Mouse (Mus musculus) hindbrain, embryonic 12.5 days (tissue): ENCODE results near the gene Rbm25. TPM values are rescaled to one million over a fixed set of nuclear protein-coding genes. Genes with fewer than 3 reads are reported as not detected.

Experiments used
- ATAC-seq: fragments of 200-750 bp; cut with Nextera tagmentation; 2 replicates; pipeline ENCODE4 v1.8.0; 2017; ENCODE audit warnings: moderate TSS enrichment; ENCODE audit not compliant: low FRiP score
- H3K27ac ChIP-seq: fragments of 300-500 bp; sonication (generic); 2 replicates; pipeline ENCODE4 v1.5.1; 2016; ENCODE audit warnings: mild to moderate bottlenecking
- H3K27me3 ChIP-seq: fragments of 300-500 bp; sonication (generic); 2 replicates; pipeline ENCODE4 v1.6.1; 2016; ENCODE audit warnings: mild to moderate bottlenecking
- H3K36me3 ChIP-seq: fragments of 300-500 bp; sonication (generic); 2 replicates; pipeline ENCODE4 v1.6.1; 2016; ENCODE audit warnings: mild to moderate bottlenecking
- H3K4me1 ChIP-seq: fragments of 300-500 bp; sonication (generic); 2 replicates; pipeline ENCODE4 v1.6.1; 2016
- H3K4me2 ChIP-seq: fragments of 300-500 bp; sonication (generic); replicated peaks from 2 replicates; pipeline ENCODE4 v1.6.1; 2016; ENCODE audit warnings: mild to moderate bottlenecking
- H3K4me3 ChIP-seq: fragments of 300-500 bp; sonication (generic); 2 replicates; pipeline ENCODE4 v1.5.1; 2016; ENCODE audit warnings: mild to moderate bottlenecking
- H3K9ac ChIP-seq: fragments of 300-500 bp; sonication (generic); 2 replicates; pipeline ENCODE4 v1.6.1; 2016; ENCODE audit warnings: mild to moderate bottlenecking, moderate library complexity
- H3K9me3 ChIP-seq: fragments of 300-500 bp; sonication (generic); replicated peaks from 2 replicates; pipeline ENCODE4 v1.6.1; 2016; ENCODE audit warnings: mild to moderate bottlenecking
- WGBS: fragments of 180-500 bp; shearing (Covaris S2); methylation state at CpG from one replicate; pipeline ENCODE4 v1.1.7; 2016; 5-methylcytosine and 5-hydroxymethylcytosine counted together
- polyA plus RNA-seq: library from polyadenylated mRNA; unstranded; fragments of >200 nt; fragmentation: Nextera tagmentation; extraction: Ambion mirVana; gene quantifications from 2 replicates; pipeline ENCODE4 v1.2.1, GENCODE M21; 2016

The Rbm25 gene
- polyA plus RNA-seq, 1 experiment from 2014 or later = 286 TPM

GRCm38 (mm10) chr12:83713749-83714148, 82.7 kb downstream of the Rbm25 start:
- Histone ChIP-seq H3K27me3 (no peaks in the 10 kb centered on the region), H3K9me3 (no peaks in the 10 kb centered on the region), H3K36me3 (peaks cover 66% of the 10 kb centered on the region), H3K27ac (no peak overlapping the region), H3K4me3 (no peak overlapping the region), H3K4me1 (no peaks in the 10 kb centered on the region), H3K4me2 (no peak overlapping the region), H3K9ac (no peak overlapping the region)
- WGBS = 59% methylated on average over 2 of the region's 2 CpGs
- no peak for ATAC-seq

GRCm38 (mm10) chr12:83716416-83717184, 85.6 kb downstream of the Rbm25 start:
- H3K36me3 ChIP-seq = peaks cover 74% of the 10 kb centered on the region
- 87% methylated on average over 15 of the region's 15 CpGs for WGBS
- no peaks in the 10 kb centered on the region for H3K27me3 ChIP-seq
- no peaks in the 10 kb centered on the region for H3K4me1 ChIP-seq
- no peaks in the 10 kb centered on the region for H3K9me3 ChIP-seq
- no peak for ATAC-seq
- H3K27ac ChIP-seq = no peak overlapping the region
- H3K4me2 ChIP-seq = no peak overlapping the region
- no peak overlapping the region for H3K9ac ChIP-seq
- H3K4me3 ChIP-seq = no peak overlapping the region

GRCm38 (mm10) chr12:83719431-83719830, 88.4 kb downstream of the Rbm25 start:
- WGBS = 94% methylated on average over 1 of the region's 1 CpGs
- Histone ChIP-seq H3K9ac (no peak overlapping the region), H3K4me2 (no peak overlapping the region), H3K4me3 (no peak overlapping the region), H3K9me3 (no peaks in the 10 kb centered on the region), H3K27ac (no peak overlapping the region), H3K27me3 (no peaks in the 10 kb centered on the region), H3K36me3 (peaks cover 61% of the 10 kb centered on the region), H3K4me1 (no peaks in the 10 kb centered on the region)
- ATAC-seq = no peak

- H3K27ac ChIP-seq = no peak overlapping the region
- H3K4me2 ChIP-seq = no peak overlapping the region
- no peaks in the 10 kb centered on the region for H3K27me3 ChIP-seq
- WGBS = 79% methylated on average over 6 of the region's 6 CpGs
- H3K4me1 ChIP-seq = no peaks in the 10 kb centered on the region
- H3K36me3 ChIP-seq = peaks cover 61% of the 10 kb centered on the region
- H3K4me3 ChIP-seq = no peak overlapping the region
- no peaks in the 10 kb centered on the region for H3K9me3 ChIP-seq
- ATAC-seq = no peak
- no peak overlapping the region for H3K9ac ChIP-seq
Observed at GRCm38 (mm10) chr12:83721281-83721680, 90.2 kb downstream of the Rbm25 start.

- Histone ChIP-seq H3K27me3 (no peaks in the 10 kb centered on the region), H3K9ac (no peak overlapping the region), H3K4me1 (no peaks in the 10 kb centered on the region), H3K9me3 (no peaks in the 10 kb centered on the region), H3K4me3 (no peak overlapping the region), H3K36me3 (peaks cover 57% of the 10 kb centered on the region), H3K4me2 (no peak overlapping the region), H3K27ac (no peak overlapping the region)
- 80% methylated on average over 3 of the region's 3 CpGs for WGBS
- no peak for ATAC-seq
Observed at GRCm38 (mm10) chr12:83723037-83723436, 92.0 kb downstream of the Rbm25 start.

- H3K4me1 ChIP-seq = no peaks in the 10 kb centered on the region
- no peak for ATAC-seq
- no peaks in the 10 kb centered on the region for H3K27me3 ChIP-seq
- H3K36me3 ChIP-seq = peaks cover 71% of the 10 kb centered on the region
- H3K9ac ChIP-seq = no peak overlapping the region
- H3K4me3 ChIP-seq = no peak overlapping the region
- WGBS = 93% methylated on average over 12 of the region's 12 CpGs
- no peaks in the 10 kb centered on the region for H3K9me3 ChIP-seq
- H3K4me2 ChIP-seq = no peak overlapping the region
- H3K27ac ChIP-seq = no peak overlapping the region
Observed at GRCm38 (mm10) chr12:83726510-83727308, 95.7 kb downstream of the Rbm25 start.

GRCm38 (mm10) chr12:83732225-83732624, 101.2 kb downstream of the Rbm25 start:
- Histone ChIP-seq H3K27me3 (no peaks in the 10 kb centered on the region), H3K9me3 (no peaks in the 10 kb centered on the region), H3K4me1 (no peaks in the 10 kb centered on the region), H3K4me3 (no peak overlapping the region), H3K4me2 (no peak overlapping the region), H3K36me3 (peaks cover 89% of the 10 kb centered on the region), H3K9ac (no peak overlapping the region), H3K27ac (no peak overlapping the region)
- ATAC-seq = no peak
- WGBS = 92% methylated on average over 5 of the region's 5 CpGs

Other genes with a start within 250 kb of the Rbm25 start
- 18.0 and 21.6 TPM in 2 replicates for gene Dpf3, start 143.5 kb upstream of the Rbm25 start, polyA plus RNA-seq
- gene Dcaf4, start 110.8 kb upstream of the Rbm25 start, polyA plus RNA-seq = 28.2 and 29.9 TPM in 2 replicates
- gene Zfyve1, start 34.0 kb upstream of the Rbm25 start, polyA plus RNA-seq = 35.0 and 37.7 TPM in 2 replicates
- gene Psen1, start 56.9 kb downstream of the Rbm25 start, polyA plus RNA-seq = 77.5 and 80.0 TPM in 2 replicates
- 0.10 and 0.26 TPM in 2 replicates for gene Papln, start 132.4 kb downstream of the Rbm25 start, polyA plus RNA-seq